Mouse (Mus musculus) embryonic facial prominence, embryonic 11.5 days (tissue): ENCODE data around the gene Fam133b. TPM values are rescaled to one million over a fixed set of nuclear protein-coding genes. Genes with fewer than 3 reads are reported as not detected.
"Not testable (repeated sequence)": the region's sequence is repeated elsewhere in the genome, so short reads cannot be mapped to it uniquely, and the experiment has no call there.

Source experiments
- ATAC-seq: fragments of 200-750 bp; cut with Nextera tagmentation; replicated peaks from 2 replicates; pipeline ENCODE4 v1.8.0; 2017; ENCODE audit warnings: low read depth; ENCODE audit not compliant: insufficient number of reproducible peaks, low FRiP score, low TSS enrichment
- DNase-seq: peaks from one replicate; pipeline ENCODE4 v3.0.0-alpha.2; 2015; ENCODE audit warnings: low spot score
- H3K27ac ChIP-seq: fragments of 300-500 bp; sonication (generic); replicated peaks from 2 replicates; pipeline ENCODE4 v1.5.1; 2014; ENCODE audit warnings: mild to moderate bottlenecking, low read depth, low read length, control low read depth
- H3K27me3 ChIP-seq: fragments of 300-500 bp; sonication (generic); 2 replicates; pipeline ENCODE4 v1.6.1; 2014; ENCODE audit warnings: mild to moderate bottlenecking, low read length, moderate library complexity, mixed read lengths; ENCODE audit not compliant: control insufficient read depth, insufficient read depth
- H3K36me3 ChIP-seq: fragments of 300-500 bp; sonication (generic); replicated peaks from 2 replicates; pipeline ENCODE4 v1.6.1; 2014; ENCODE audit warnings: low read depth, mild to moderate bottlenecking, low read length, moderate library complexity, mixed read lengths; ENCODE audit not compliant: control insufficient read depth, insufficient read depth
- H3K4me1 ChIP-seq: fragments of 300-500 bp; sonication (generic); 2 replicates; pipeline ENCODE4 v1.6.1; 2014; ENCODE audit warnings: low read length, mixed read lengths; ENCODE audit not compliant: control insufficient read depth, insufficient read depth
- H3K4me2 ChIP-seq: fragments of 300-500 bp; sonication (generic); 2 replicates; pipeline ENCODE4 v1.6.1; 2014; ENCODE audit warnings: low read depth, mild to moderate bottlenecking, control low read depth, low read length, moderate library complexity
- H3K4me3 ChIP-seq: fragments of 300-500 bp; sonication (generic); 2 replicates; pipeline ENCODE4 v1.5.1; 2014; ENCODE audit warnings: low read depth, low read length, control low read depth
- H3K9ac ChIP-seq: fragments of 300-500 bp; sonication (generic); replicated peaks from 2 replicates; pipeline ENCODE4 v1.6.1; 2014; ENCODE audit warnings: mild to moderate bottlenecking, control low read depth, low read length
- H3K9me3 ChIP-seq: fragments of 300-500 bp; sonication (generic); replicated peaks from 2 replicates; pipeline ENCODE4 v1.6.1; 2016; ENCODE audit warnings: mild to moderate bottlenecking, low read length, inconsistent platforms, mixed read lengths; ENCODE audit not compliant: control insufficient read depth
- WGBS: fragments of 180-500 bp; shearing (Covaris S2); extraction: QIAGEN DNeasy Blood & Tissue Kit; methylation state at CpG from one replicate; pipeline ENCODE4 v1.1.7; 2014; 5-methylcytosine and 5-hydroxymethylcytosine counted together
- polyA plus RNA-seq: library from polyadenylated mRNA; unstranded; fragments of >200 nt; fragmentation: Nextera tagmentation; extraction: Ambion mirVana; gene quantifications from 2 replicates; pipeline ENCODE4 v1.2.1, GENCODE M21; 2014

The Fam133b gene
- polyA plus RNA-seq, 1 experiment from 2014 or later = 39.2 TPM

DNA sequence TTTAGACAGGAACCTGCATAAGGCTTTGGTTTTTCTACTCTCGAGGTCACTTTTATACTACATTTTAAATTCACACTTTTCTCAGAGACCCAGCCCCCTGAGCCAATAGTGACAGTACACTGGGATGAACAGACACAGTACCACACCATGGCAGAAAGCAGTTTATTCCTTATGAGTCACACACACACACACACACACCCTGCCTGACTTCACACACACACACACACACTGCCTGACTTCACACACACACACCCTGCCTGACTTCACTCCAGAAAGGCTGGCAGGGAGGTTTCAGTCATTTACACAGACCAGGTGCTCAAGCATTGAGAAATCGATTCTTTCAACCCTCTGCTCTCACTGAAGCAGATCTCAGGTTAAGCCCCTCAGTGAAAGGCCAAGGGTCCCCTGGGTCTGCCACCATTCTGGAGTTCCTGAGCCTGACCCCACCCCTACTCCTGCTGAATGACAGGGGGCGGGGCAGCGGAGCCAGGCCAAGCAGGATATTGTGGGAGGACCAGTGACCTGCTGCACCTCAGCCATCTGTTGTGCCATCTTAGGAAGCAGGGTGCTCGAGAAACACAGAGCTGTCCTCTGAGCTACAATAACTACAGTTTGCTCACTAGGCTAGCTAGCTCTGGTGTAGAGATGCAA is 16.5 kb upstream of the Fam133b start:
- no peaks in the 10 kb centered on the region for H3K36me3 ChIP-seq
- no peak overlapping the region for H3K9ac ChIP-seq
- no peak overlapping the region for H3K4me2 ChIP-seq
- H3K27me3 ChIP-seq = no peaks in the 10 kb centered on the region
- no peaks in the 10 kb centered on the region for H3K4me1 ChIP-seq
- DNase-seq (peak; percentile 44), ATAC-seq (peak; percentile 87)
- WGBS = 28% methylated on average over 5 of the region's 5 CpGs
- no peak overlapping the region for H3K27ac ChIP-seq
- no peak overlapping the region for H3K4me3 ChIP-seq
- no peaks in the 10 kb centered on the region for H3K9me3 ChIP-seq

DNA sequence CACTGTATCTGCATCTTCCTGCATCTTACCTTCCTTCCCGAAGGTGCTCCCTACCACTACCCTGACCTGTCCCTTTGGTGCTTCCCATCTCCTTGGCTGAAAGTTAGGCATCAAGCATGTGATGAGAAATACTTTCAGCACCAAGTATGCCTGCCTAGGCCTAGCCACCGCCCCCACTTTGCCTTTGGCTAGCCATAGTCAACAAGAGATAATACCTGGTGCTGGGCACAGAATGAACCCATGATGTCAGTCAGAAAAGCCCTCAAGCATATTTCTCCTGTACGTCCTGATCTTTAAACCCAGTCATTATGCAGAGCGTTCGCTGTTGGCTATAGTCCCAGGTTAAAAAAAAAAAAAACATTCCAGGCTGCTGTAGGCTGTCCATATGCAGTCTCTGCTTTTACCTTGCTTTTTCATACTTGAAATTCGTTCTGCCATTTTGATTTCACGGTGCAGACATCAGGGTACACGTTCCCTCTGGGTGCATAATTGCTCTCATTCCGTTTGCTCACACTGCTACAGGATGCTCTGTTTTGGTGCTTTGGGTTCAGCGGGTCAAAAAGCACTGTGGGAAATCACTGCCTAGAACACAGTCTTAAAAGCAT is 13.9 kb upstream of the Fam133b start:
- Histone ChIP-seq H3K4me2 (no peak overlapping the region), H3K9me3 (no peaks in the 10 kb centered on the region), H3K4me3 (no peak overlapping the region), H3K9ac (no peak overlapping the region), H3K36me3 (no peaks in the 10 kb centered on the region), H3K27me3 (no peaks in the 10 kb centered on the region), H3K27ac (no peak overlapping the region), H3K4me1 (no peaks in the 10 kb centered on the region)
- ATAC-seq (no peak), DNase-seq (peak; percentile 9)
- WGBS = 73% methylated on average over 10 of the region's 10 CpGs

DNA sequence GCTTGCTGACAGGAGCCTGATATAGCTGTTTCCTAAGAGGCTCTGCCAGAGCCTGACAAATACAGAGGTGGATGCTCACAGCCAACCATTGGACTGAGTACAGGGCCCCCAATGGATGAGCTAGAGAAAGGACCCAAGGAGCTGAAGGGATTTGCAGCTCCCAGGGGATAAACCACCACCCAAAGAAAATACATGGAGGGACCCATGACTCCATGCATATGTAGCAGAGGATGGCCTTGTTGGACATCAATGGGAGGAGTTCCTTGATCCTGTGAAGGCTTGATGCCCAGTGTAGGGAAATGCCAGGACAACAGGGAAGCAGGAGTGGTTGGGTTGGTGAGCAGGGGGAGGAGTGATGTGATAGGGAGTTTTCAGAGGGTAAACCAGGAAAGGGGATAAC is 11.6 kb upstream of the Fam133b start:
- H3K4me3 ChIP-seq, H3K9me3 ChIP-seq, H3K4me2 ChIP-seq, H3K27me3 ChIP-seq, H3K9ac ChIP-seq, DNase-seq, H3K4me1 ChIP-seq, H3K27ac ChIP-seq, ATAC-seq, H3K36me3 ChIP-seq: not testable (repeated sequence)

DNA sequence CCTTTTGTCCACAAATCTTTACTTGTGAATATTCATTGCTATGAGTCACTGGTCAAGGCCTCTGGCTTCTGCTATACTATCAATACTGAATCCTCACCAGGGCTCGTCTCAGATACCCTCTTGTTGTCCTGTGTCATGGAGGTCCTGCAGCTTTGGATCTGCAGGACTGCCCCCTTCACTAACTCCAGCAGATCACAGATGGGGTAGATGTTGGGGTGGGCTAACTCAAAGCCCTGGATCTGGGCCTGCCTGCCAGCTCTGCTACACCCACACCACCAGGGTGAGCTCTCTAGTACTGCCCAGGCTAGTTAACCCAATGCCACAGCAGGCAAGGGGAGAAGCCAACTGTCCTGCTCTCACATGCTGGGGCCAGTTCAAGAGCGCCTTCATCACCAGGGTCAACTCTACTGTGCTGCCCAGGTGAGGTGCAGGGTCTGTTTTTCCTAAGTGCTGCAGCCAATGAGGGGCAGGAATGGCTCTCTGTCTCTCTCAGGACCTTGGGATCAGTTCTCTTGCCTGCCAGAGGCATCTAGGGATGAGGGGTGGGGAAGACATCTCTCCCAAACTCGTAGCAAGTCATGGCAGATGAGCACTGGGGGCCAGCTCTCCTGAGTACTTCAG is 6.9 kb upstream of the Fam133b start:
- 73% methylated on average over 3 of the region's 3 CpGs for WGBS
- Histone ChIP-seq H3K9me3 (no peaks in the 10 kb centered on the region), H3K4me1 (no peaks in the 10 kb centered on the region), H3K36me3 (no peaks in the 10 kb centered on the region), H3K9ac (no peak overlapping the region), H3K27me3 (no peaks in the 10 kb centered on the region), H3K4me2 (no peak overlapping the region), H3K27ac (no peak overlapping the region), H3K4me3 (no peak overlapping the region)
- ATAC-seq = no peak
- no peak for DNase-seq

DNA sequence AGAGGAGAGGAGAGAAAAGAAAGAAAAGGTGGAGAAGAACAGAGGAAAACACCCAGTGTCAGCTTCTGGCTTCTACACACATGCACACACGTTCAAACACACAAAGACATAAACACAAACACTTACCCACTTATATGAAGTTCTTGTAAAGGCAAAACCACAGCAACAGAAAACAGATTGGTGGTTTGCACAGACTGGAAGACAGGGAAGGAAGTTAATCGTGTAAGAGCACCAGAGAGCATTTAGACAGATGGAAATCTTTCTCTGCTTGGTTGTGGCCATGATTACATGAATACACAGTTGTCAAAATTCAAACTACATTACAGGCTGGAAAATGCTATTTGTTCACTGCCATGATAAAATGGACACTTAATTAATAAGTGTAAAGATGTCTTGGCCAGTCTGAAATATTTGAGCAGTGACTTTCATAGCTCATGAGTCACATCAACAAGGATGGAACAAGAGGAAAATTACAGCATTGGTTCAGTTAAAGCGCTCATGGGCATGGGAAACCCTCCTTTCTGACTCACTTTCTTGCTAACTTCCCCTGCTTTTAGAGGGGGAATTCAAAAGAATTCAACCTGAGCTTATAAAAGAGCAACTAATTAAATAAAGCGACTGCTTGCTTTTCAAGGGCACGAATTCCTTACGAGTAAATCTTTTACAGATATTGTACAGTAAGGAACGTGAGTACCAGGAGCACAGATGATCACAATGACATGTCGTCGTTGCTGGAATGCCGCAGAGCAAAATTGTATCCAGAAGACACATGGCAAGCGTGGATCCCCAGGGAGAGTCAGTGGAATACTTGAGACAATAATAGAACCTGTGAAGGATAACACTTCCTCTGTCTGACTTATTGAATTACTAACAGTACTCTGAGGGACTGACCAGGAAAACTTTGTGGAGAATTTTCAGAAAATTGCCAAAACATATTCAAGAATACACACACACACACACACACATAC is 4.8 kb upstream of the Fam133b start:
- no peaks in the 10 kb centered on the region for H3K9me3 ChIP-seq
- ATAC-seq = no peak
- H3K36me3 ChIP-seq = no peaks in the 10 kb centered on the region
- H3K4me3 ChIP-seq = no peak overlapping the region
- no peaks in the 10 kb centered on the region for H3K4me1 ChIP-seq
- 55% methylated on average over 11 of the region's 11 CpGs for WGBS
- DNase-seq = no peak
- no peaks in the 10 kb centered on the region for H3K27me3 ChIP-seq
- no peak overlapping the region for H3K9ac ChIP-seq
- H3K27ac ChIP-seq = no peak overlapping the region
- H3K4me2 ChIP-seq = no peak overlapping the region

DNA sequence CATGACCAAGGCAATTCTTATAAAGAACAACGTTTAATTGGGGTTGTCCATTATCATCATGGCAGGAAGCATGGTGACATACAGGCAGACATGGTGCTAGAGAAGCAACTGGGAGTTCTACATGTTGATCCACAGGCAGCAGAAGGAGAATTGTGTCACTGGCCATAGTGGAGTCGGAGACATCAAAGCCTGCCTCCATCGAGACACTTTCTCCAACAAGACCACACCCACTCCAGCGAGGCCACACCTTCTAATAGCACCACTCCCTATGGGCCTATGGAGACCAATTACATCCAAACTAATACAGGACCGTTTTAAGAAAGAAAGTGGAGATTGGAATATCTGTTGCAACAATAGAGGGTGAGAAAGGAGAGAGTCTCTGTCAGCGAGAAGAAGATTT is 1.8 kb upstream of the Fam133b start:
- ATAC-seq = no peak

DNA sequence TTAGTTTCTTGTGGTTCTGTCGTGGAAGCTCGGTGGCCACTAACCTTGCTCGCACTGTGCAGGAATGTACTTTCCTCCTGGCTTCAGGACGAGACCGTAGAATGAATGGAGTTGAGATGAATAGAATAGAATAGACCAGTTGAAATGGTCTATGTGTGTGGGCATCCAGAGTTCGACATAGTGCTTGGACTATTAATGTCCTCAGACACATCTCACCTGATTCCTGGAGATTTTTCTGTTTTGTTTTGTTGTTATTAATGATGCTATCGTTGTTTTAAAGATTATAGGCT is 792 bp downstream of the Fam133b start:
- Histone ChIP-seq H3K9me3 (no peaks in the 10 kb centered on the region), H3K4me3 (peak overlapping the region; percentile 82), H3K27ac (no peak overlapping the region), H3K27me3 (no peaks in the 10 kb centered on the region), H3K36me3 (no peaks in the 10 kb centered on the region; the same call in 1 of the 2 replicates), H3K4me2 (peak overlapping the region; percentile 46), H3K4me1 (no peaks in the 10 kb centered on the region), H3K9ac (peak overlapping the region; percentile 95)
- ATAC-seq (peak; percentile 44; the same call in 1 of the 2 replicates), DNase-seq (no peak)
- 13% methylated on average over 7 of the region's 7 CpGs for WGBS

More for the DNA sequence above, 1.8 kb upstream of the Fam133b start:
- no peak overlapping the region for H3K27ac ChIP-seq
- H3K4me3 ChIP-seq = no peak overlapping the region
- no peaks in the 10 kb centered on the region for H3K9me3 ChIP-seq
- WGBS = 77% methylated on average over 6 of the region's 6 CpGs
- no peak overlapping the region for H3K4me2 ChIP-seq
- H3K27me3 ChIP-seq = no peaks in the 10 kb centered on the region
- no peaks in the 10 kb centered on the region for H3K4me1 ChIP-seq
- H3K9ac ChIP-seq = no peak overlapping the region
- H3K36me3 ChIP-seq = no peaks in the 10 kb centered on the region; the same call in 1 of the 2 replicates
- DNase-seq = no peak
